Mouse (Mus musculus): ENCODE data around the gene Lcn10.

GRCm38 (mm10) chr2:25733199-25733930 lies 50.8 kb downstream of the Lcn10 start:
- TF ChIP-seq POLR2A (IDR thresholded peaks at IDR 0.05; ENCODE audit: borderline replicate concordance, control insufficient read depth, low read depth, low read length) (no peak), CTCF (IDR thresholded peaks at IDR 0.05; ENCODE audit: control insufficient read depth, insufficient read depth, low read length) (no peak)

Measured in bone marrow, adult 2 months (tissue).